Mouse (Mus musculus) liver, embryonic 14.5 days (tissue): ENCODE results near the gene Palld. TPM values are rescaled to one million over a fixed set of nuclear protein-coding genes. Genes with fewer than 3 reads are reported as not detected.
A peak's percentile ranks its signal among the peaks of the same experiment; 100 is the strongest.

Experiments
- ATAC-seq: fragments of 200-750 bp; cut with Nextera tagmentation; 2 replicates; pipeline ENCODE4 v1.8.0; 2017; ENCODE audit warnings: moderate number of reproducible peaks, mild to moderate bottlenecking, moderate library complexity; ENCODE audit not compliant: insufficient read depth
- DNase-seq, 3 experiments: peaks; one replicate each; pipeline ENCODE4 v3.0.0-alpha.2; 2012 to 2013; ENCODE audit warnings: low read depth in 3 of 3, low spot score in 3 of 3
- H3K27ac ChIP-seq: fragments of 300-500 bp; sonication (generic); 2 replicates; pipeline ENCODE4 v1.5.1; 2014; ENCODE audit warnings: moderate library complexity, mild to moderate bottlenecking, control low read depth, inconsistent platforms
- H3K27me3 ChIP-seq: fragments of 300-500 bp; sonication (generic); 2 replicates; pipeline ENCODE4 v1.6.1; 2014; ENCODE audit warnings: mild to moderate bottlenecking, low read length, moderate library complexity; ENCODE audit not compliant: control insufficient read depth, insufficient read depth
- H3K36me3 ChIP-seq: fragments of 300-500 bp; sonication (generic); replicated peaks from 2 replicates; pipeline ENCODE4 v1.6.1; 2014; ENCODE audit warnings: low read depth; ENCODE audit not compliant: control insufficient read depth, insufficient read depth
- H3K4me1 ChIP-seq, 2 experiments: fragments of 200-500 bp in 1 of 2; fragments of 300-500 bp in 1 of 2; sonication (generic) in 1 of 2; replicated peaks; 2 replicates each; pipeline ENCODE4 v1.6.1; 2012 to 2014; ENCODE audit warnings: antibody characterized with exemption in 1 of 2, inconsistent platforms in 1 of 2, low read length in 1 of 2; ENCODE audit not compliant: control insufficient read depth in 2 of 2, insufficient read depth in 2 of 2
- H3K4me2 ChIP-seq: fragments of 300-500 bp; sonication (generic); 2 replicates; pipeline ENCODE4 v1.6.1; 2014; ENCODE audit warnings: low read depth, mild to moderate bottlenecking, control low read depth, moderate library complexity
- H3K4me3 ChIP-seq, 2 experiments: fragments of 200-500 bp in 1 of 2; fragments of 300-500 bp in 1 of 2; sonication (generic) in 1 of 2; 2 replicates each; pipeline ENCODE4 v1.5.1; 2012 to 2014; ENCODE audit warnings: low read depth in 2 of 2, low read length in 2 of 2, mild to moderate bottlenecking in 2 of 2, control low read depth in 1 of 2, inconsistent platforms in 1 of 2, moderate library complexity in 1 of 2; ENCODE audit not compliant: insufficient read depth in 1 of 2
- H3K9ac ChIP-seq: fragments of 300-500 bp; sonication (generic); replicated peaks from 2 replicates; pipeline ENCODE4 v1.6.1; 2014; ENCODE audit warnings: mild to moderate bottlenecking, control low read depth, moderate library complexity
- H3K9me3 ChIP-seq: fragments of 300-500 bp; sonication (generic); 2 replicates; pipeline ENCODE4 v1.6.1; 2016; ENCODE audit warnings: low read length, mixed read lengths; ENCODE audit not compliant: control insufficient read depth
- CTCF ChIP-seq: IDR thresholded peaks from 2 replicates; pipeline ENCODE4 v1.5.1; 2016; ENCODE audit warnings: antibody characterized with exemption, low read depth, control low read depth
- EP300 ChIP-seq: IDR thresholded peaks from 2 replicates; pipeline ENCODE4 v1.6.1; 2016; ENCODE audit warnings: antibody characterized with exemption, low read depth
- WGBS: fragments of 180-500 bp; shearing (Covaris S2); extraction: QIAGEN DNeasy Blood & Tissue Kit; methylation state at CpG from one replicate; pipeline ENCODE4 v1.1.7; 2014; ENCODE audit not compliant: insufficient replicate concordance; 5-methylcytosine and 5-hydroxymethylcytosine counted together
- polyA plus RNA-seq, 2 experiments: library from polyadenylated mRNA; depleted of rRNA in 1 of 2; stranded (reverse) in 1 of 2; unstranded in 1 of 2; fragments of >200 nt; fragmentation: Nextera tagmentation in 1 of 2; extraction: Ambion mirVana in 1 of 2; gene quantifications; 2 replicates each; pipeline versions ENCODE4 v1.2.1 to v1.2.3; 2012 to 2014

Gene Palld
- polyA plus RNA-seq, 2 experiments, result 1.8 to 2.9 TPM

GRCm38 (mm10) chr8:61774161-61774560, 128.3 kb downstream of the Palld start:
- no peaks in the 10 kb centered on the region for H3K36me3 ChIP-seq
- H3K27ac ChIP-seq, result no peak overlapping the region
- H3K4me2 ChIP-seq, result no peak overlapping the region
- no peak overlapping the region for H3K9ac ChIP-seq
- H3K9me3 ChIP-seq, result no peaks in the 10 kb centered on the region
- ATAC-seq (no peak), DNase-seq (no peak)
- H3K4me1 ChIP-seq, result peaks cover 0 to 3% of the 10 kb centered on the region in 2 experiments; a peak in 1 of 4 replicates
- H3K27me3 ChIP-seq, result no peaks in the 10 kb centered on the region
- no peak overlapping the region for H3K4me3 ChIP-seq
- TF ChIP-seq EP300 (no peak), CTCF (no peak)
- WGBS, result 62% methylated on average over 5 of the region's 5 CpGs

- WGBS, result 44% methylated on average over 4 of the region's 4 CpGs
Observed at GRCm38 (mm10) chr8:61773595-61774088, 128.8 kb downstream of the Palld start.

GRCm38 (mm10) chr8:61771328-61771727, 131.2 kb downstream of the Palld start:
- ATAC-seq (no peak), DNase-seq (no peak)
- Histone ChIP-seq H3K4me3 (no peak overlapping the region), H3K27ac (no peak overlapping the region), H3K9me3 (no peaks in the 10 kb centered on the region), H3K9ac (no peak overlapping the region), H3K4me1 (no peaks in the 10 kb centered on the region), H3K36me3 (no peaks in the 10 kb centered on the region), H3K4me2 (no peak overlapping the region), H3K27me3 (no peaks in the 10 kb centered on the region)
- 48% methylated on average over 3 of the region's 3 CpGs for WGBS
- TF ChIP-seq CTCF, result no peak
- TF ChIP-seq EP300, result no peak

More at GRCm38 (mm10) chr8:61773595-61774088, 128.8 kb downstream of the Palld start:
- Histone ChIP-seq H3K9ac (no peak overlapping the region), H3K4me1 (peaks cover 0 to 3% of the 10 kb centered on the region in 2 experiments; a peak in 1 of 4 replicates), H3K27ac (no peak overlapping the region), H3K27me3 (no peaks in the 10 kb centered on the region), H3K36me3 (no peaks in the 10 kb centered on the region), H3K4me3 (no peak overlapping the region), H3K4me2 (no peak overlapping the region), H3K9me3 (no peaks in the 10 kb centered on the region)
- ATAC-seq (no peak), DNase-seq (no peak)
- TF ChIP-seq EP300, result no peak
- TF ChIP-seq CTCF, result no peak

DNA sequence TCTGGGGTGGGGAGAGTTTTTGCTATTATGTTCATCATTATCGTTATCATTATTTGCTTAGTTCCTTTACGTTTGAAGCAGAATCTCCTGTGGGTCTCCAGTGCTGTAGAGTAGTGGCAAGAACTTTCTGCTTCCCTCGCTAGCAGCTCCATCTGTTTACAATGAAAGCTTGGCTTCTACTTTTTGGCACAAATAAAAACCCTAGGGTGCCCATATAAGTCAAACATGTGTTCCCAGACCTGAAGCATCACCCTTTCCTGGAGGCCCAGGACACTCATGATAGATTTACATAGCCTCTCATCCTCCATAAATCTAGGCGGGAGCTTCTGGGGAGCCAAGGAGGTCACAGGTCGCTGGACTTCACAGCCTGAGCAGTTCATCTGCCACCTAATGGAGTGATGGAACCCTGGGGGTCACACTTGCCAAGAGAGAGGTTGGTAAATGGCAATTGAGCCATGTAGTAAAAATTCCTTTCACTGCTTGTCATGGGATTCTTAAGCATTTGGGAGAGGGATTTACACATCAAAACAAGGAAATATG, 133.1 kb downstream of the Palld start:
- Histone ChIP-seq H3K4me2 (no peak overlapping the region), H3K9me3 (no peaks in the 10 kb centered on the region), H3K4me1 (no peaks in the 10 kb centered on the region), H3K4me3 (no peak overlapping the region), H3K36me3 (no peaks in the 10 kb centered on the region), H3K27me3 (no peaks in the 10 kb centered on the region), H3K9ac (no peak overlapping the region), H3K27ac (no peak overlapping the region)
- 55% methylated on average over 5 of the region's 5 CpGs for WGBS
- TF ChIP-seq CTCF (no peak), EP300 (no peak)
- no peak for ATAC-seq
- no peak for DNase-seq

DNA sequence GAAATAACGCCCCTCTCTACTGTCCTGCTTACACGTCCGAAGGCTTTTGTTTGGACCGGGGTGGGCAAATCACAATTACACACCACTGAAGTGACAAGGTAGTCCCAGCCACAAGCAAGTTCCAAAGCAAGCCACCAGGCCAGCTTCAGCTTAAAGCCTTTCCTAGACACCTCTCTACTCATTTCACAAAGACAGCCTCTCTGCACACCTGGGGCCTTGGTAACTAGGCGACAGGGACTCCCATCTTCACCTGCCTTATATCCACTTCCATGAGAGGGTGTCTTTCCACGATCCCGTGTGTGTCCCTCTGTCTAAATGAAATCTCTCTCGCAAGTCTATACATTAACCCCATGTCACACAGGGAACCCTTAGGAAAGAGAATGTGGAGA, 142.3 kb downstream of the Palld start:
- no peaks in the 10 kb centered on the region for H3K9me3 ChIP-seq
- TF ChIP-seq CTCF (no peak), EP300 (no peak)
- peak overlapping the region; percentile 20 to 30; a peak in 1 of 4 replicates for H3K4me3 ChIP-seq
- H3K36me3 ChIP-seq, result no peaks in the 10 kb centered on the region
- H3K4me2 ChIP-seq, result peak overlapping the region; percentile 60
- H3K27ac ChIP-seq, result no peak overlapping the region
- ATAC-seq, result no peak
- WGBS, result 22% methylated on average over 8 of the region's 8 CpGs
- no peak for DNase-seq
- peaks cover 11% of the 10 kb centered on the region for H3K27me3 ChIP-seq
- H3K9ac ChIP-seq, result no peak overlapping the region
- no peaks in the 10 kb centered on the region for H3K4me1 ChIP-seq
